Mouse (Mus musculus) cortical plate, adult 2 months (tissue): ENCODE data around the gene Gpbp1.

ENCODE experiments used
- CTCF ChIP-seq: fragments of 200-500 bp; IDR thresholded peaks from 2 replicates; pipeline ENCODE4 v1.5.1; 2011; ENCODE audit warnings: mild to moderate bottlenecking, control low read depth, low read length; ENCODE audit not compliant: insufficient read depth; ENCODE audit errors: extremely low read depth
- POLR2A ChIP-seq: fragments of 200-500 bp; IDR thresholded peaks from 2 replicates; pipeline ENCODE4 v1.6.1; 2011; ENCODE audit warnings: mild to moderate bottlenecking, low read length, control low read depth; ENCODE audit not compliant: insufficient read depth; ENCODE audit errors: extremely low read depth

GRCm38 (mm10) chr13:111413156-111413555 is 76.8 kb downstream of the Gpbp1 start:
- TF ChIP-seq POLR2A (no peak), CTCF (peak; percentile 62)
